Mouse (Mus musculus): ENCODE measurements around the gene Hao1. TPM values are rescaled to one million over a fixed set of nuclear protein-coding genes. Genes with fewer than 3 reads are reported as not detected.

Gene Hao1
- polyA plus RNA-seq (2015; fragmentation: Nextera tagmentation; extraction: Ambion mirVana): 0.16 TPM in 1 of 2 replicates, not detected in the other

DNA sequence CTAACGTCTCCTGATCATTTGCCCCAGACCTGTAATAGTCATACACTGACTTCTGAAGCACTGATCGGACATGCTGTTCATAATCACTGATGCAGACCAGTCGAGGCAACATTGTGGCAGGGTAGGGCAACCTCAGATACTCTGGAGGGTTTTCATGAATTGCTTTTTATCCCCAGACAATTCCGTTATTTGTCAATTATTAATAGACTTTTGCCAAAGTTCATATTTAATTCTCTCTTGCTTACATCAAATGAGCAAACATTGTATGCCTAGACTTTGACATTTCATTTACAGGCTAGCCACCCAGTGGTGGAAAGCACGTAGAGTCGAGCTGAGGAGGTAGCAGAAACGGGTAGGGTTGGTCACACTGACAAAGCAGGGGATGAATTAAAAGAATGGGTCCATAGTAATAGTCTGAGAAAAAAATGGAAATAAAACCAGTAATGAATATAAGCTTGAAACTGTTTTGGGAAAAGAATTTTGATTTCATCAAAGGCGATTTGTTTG lies at the start of gene Hao1:
Hao1 (minus strand) TSS at position 148 of the 507 bp plus-strand sequence.

Other genes with a start within 250 kb of the Hao1 start
- gene Tmx4, start 89.8 kb upstream of the Hao1 start, polyA plus RNA-seq (2015; fragmentation: Nextera tagmentation; extraction: Ambion mirVana): 5.7 and 6.2 TPM in 2 replicates
- gene Plcb1, start 231.7 kb upstream of the Hao1 start, polyA plus RNA-seq (2015; fragmentation: Nextera tagmentation; extraction: Ambion mirVana): 4.5 and 5.0 TPM in 2 replicates

Measured in skeletal muscle tissue, postnatal 0 days (tissue).